Mouse (Mus musculus) heart, embryonic 14.5 days (tissue): ENCODE data around the gene Zbtb22. TPM values are rescaled to one million over a fixed set of nuclear protein-coding genes. Genes with fewer than 3 reads are reported as not detected.
"Not testable (repeated sequence)": the region's sequence is repeated elsewhere in the genome, so short reads cannot be mapped to it uniquely, and the experiment has no call there.

Source experiments
- ATAC-seq: fragments of 200-750 bp; cut with Nextera tagmentation; 2 replicates; pipeline ENCODE4 v1.8.0; 2017; ENCODE audit warnings: low read depth, moderate TSS enrichment; ENCODE audit not compliant: insufficient number of reproducible peaks, insufficient read depth, low FRiP score
- H3K27ac ChIP-seq, 2 experiments: fragments of 200-500 bp in 1 of 2; fragments of 300-500 bp in 1 of 2; sonication (generic) in 1 of 2; replicated peaks in 1 of 2; 2 replicates each; pipeline ENCODE4 v1.5.1; 2012 to 2014; ENCODE audit warnings: low read depth in 2 of 2, low read length in 2 of 2, control low read depth in 1 of 2, mild to moderate bottlenecking in 1 of 2, mixed read lengths in 1 of 2; ENCODE audit not compliant: control insufficient read depth in 1 of 2, insufficient read depth in 1 of 2
- H3K27me3 ChIP-seq: fragments of 300-500 bp; sonication (generic); 2 replicates; pipeline ENCODE4 v1.6.1; 2014; ENCODE audit warnings: mild to moderate bottlenecking, low read length, control low read depth; ENCODE audit not compliant: control insufficient read depth, insufficient read depth
- H3K36me3 ChIP-seq: fragments of 300-500 bp; sonication (generic); 2 replicates; pipeline ENCODE4 v1.6.1; 2014; ENCODE audit warnings: mild to moderate bottlenecking, control low read depth, low read length, mixed read lengths; ENCODE audit not compliant: control insufficient read depth, insufficient read depth
- H3K4me1 ChIP-seq, 2 experiments: fragments of 200-500 bp in 1 of 2; fragments of 300-500 bp in 1 of 2; sonication (generic) in 1 of 2; 2 replicates each; pipeline ENCODE4 v1.6.1; 2012 to 2014; ENCODE audit warnings: low read length in 2 of 2, control low read depth in 1 of 2, mixed read lengths in 1 of 2; ENCODE audit not compliant: control insufficient read depth in 2 of 2, insufficient read depth in 2 of 2
- H3K4me2 ChIP-seq: fragments of 300-500 bp; sonication (generic); 2 replicates; pipeline ENCODE4 v1.6.1; 2014; ENCODE audit warnings: mild to moderate bottlenecking, low read length
- H3K4me3 ChIP-seq, 2 experiments: fragments of 200-500 bp in 1 of 2; fragments of 300-500 bp in 1 of 2; sonication (generic) in 1 of 2; 2 replicates each; pipeline ENCODE4 v1.5.1; 2012 to 2014; ENCODE audit warnings: low read length in 2 of 2, mild to moderate bottlenecking in 2 of 2, control low read depth in 1 of 2, low read depth in 1 of 2, moderate library complexity in 1 of 2; ENCODE audit not compliant: control insufficient read depth in 1 of 2, insufficient read depth in 1 of 2
- H3K9ac ChIP-seq: fragments of 300-500 bp; sonication (generic); 2 replicates; pipeline ENCODE4 v1.6.1; 2014; ENCODE audit warnings: mild to moderate bottlenecking, low read length
- H3K9me3 ChIP-seq: fragments of 300-500 bp; sonication (generic); 2 replicates; pipeline ENCODE4 v1.6.1; 2016; ENCODE audit warnings: low read length, control low read depth; ENCODE audit not compliant: control insufficient read depth
- WGBS: fragments of 180-500 bp; shearing (Covaris S2); extraction: QIAGEN DNeasy Blood & Tissue Kit; methylation state at CpG from one replicate; pipeline ENCODE4 v1.1.7; 2014; 5-methylcytosine and 5-hydroxymethylcytosine counted together
- polyA plus RNA-seq: library from polyadenylated mRNA; unstranded; fragments of >200 nt; fragmentation: Nextera tagmentation; extraction: Ambion mirVana; gene quantifications from 2 replicates; pipeline ENCODE4 v1.2.1, GENCODE M21; 2014

Gene Zbtb22
- polyA plus RNA-seq, 1 experiment from 2014 or later = 8.9 TPM

DNA sequence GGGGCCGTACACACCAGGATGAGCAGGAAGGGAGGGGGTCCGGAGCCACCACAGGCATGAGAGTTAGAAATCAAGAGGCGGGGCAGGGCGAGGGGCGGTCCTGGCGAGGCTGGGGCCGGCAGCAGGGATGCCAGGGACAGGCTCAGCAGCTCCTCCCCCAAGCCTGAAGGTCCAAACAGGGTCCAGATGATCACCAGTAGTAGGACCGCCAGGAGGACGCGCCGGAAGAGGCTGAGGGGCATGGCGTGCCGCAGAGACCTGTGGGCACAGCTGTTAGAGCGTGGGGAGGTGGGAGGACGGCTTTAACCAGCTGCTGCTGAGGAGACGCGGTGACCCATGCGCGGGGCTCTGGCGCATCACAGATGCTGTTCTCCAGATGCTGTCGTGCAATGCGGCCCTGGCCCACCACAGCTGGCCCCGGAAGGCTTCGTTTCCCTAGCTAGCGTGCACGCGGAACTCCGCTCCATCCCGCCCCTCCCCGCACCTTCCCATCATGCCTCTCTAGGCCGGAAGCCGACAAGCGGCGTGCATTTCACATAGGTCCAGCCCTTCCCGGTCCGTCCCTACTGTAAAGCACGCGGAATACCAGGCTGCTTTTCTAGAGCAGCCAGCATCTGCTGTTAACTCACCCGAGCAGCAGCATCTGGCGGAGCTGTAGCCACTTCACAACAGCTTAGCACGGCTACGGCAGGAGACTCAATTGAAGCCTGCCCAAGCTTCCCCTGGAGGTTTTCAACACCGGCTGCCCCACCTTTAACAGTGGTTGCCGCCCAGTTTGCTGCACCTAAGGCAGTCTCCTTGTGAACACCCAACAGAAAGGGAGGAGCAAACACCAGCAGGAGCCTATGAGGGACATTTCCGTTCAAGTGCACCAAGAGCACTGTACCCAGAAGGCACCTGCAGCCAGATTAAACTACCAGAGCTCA, 35.6 kb downstream of the Zbtb22 start, which contains the start of gene B3galt4:
B3galt4 (minus strand) TSS at position 468 of the 926 bp plus-strand sequence.
- Histone ChIP-seq H3K4me2 (peak within 1 kb of the TSS; percentile 97), H3K4me3 (peak within 1 kb of the TSS; percentile 56 to 68), H3K27me3 (no peaks in the 10 kb centered on the region), H3K36me3 (peaks cover 58% of the 10 kb centered on the region), H3K27ac (peak within 1 kb of the TSS; percentile 85 to 87), H3K4me1 (peaks cover 21 to 45% of the 10 kb centered on the region in 2 experiments), H3K9me3 (no peaks in the 10 kb centered on the region), H3K9ac (peak within 1 kb of the TSS; percentile 78)
- peak; percentile 45 for ATAC-seq
- WGBS = under 1% methylated on average over 45 of the region's 45 CpGs

DNA sequence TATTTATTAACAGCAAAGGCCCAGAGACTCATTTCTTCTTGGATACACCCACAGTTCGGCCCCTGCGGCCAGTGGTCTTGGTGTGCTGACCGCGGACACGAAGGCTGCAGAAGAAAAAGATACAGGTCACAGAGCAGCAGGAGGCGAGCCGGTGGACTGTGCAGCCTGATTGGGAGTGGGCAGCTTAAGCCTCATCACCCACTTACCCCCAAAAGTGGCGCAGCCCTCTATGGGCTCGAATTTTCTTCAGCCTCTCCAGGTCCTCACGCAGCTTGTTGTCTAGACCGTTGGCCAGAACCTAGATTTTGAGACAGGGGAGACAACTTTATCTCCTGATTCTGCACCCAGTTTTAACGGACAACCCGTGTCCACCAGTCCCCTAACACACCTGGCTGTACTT, 36.3 kb downstream of the Zbtb22 start:
- not testable (repeated sequence) for H3K27ac ChIP-seq, ATAC-seq, H3K9me3 ChIP-seq, H3K27me3 ChIP-seq
- Histone ChIP-seq H3K4me3 (peak overlapping the region in 1 of 2 experiments; percentile 56; a peak in 1 of 4 replicates), H3K36me3 (peaks cover 57% of the 10 kb centered on the region), H3K4me2 (peak overlapping the region; percentile 97), H3K4me1 (peaks cover 21 to 50% of the 10 kb centered on the region in 2 experiments), H3K9ac (peak overlapping the region; percentile 78)
- 74% methylated on average over 13 of the region's 13 CpGs for WGBS

DNA sequence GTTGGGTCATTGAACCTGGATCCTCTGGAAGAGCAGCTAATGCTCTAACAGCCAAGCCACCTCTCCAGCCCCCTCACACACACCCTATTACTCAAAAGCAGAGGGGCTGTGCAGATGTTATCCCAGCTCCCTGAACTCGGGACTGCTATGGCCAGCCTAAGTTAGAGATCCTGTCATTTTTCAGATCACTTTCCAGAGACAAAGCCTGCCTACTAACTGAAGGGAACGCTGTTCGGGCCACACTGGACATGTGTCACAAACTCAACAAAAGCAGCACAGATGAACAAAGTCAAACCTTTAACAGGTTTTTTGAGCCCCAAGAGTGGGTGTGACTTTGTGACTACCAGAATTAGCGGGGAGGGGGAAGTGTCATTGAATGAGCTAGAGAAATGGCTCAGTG, 37.2 kb downstream of the Zbtb22 start:
- Histone ChIP-seq H3K4me1 (peaks cover 21 to 50% of the 10 kb centered on the region in 2 experiments), H3K4me2 (no peak overlapping the region), H3K27ac (no peak overlapping the region), H3K27me3 (no peaks in the 10 kb centered on the region), H3K9me3 (no peaks in the 10 kb centered on the region), H3K9ac (peak overlapping the region; percentile 99), H3K4me3 (no peak overlapping the region), H3K36me3 (peaks cover 55% of the 10 kb centered on the region)
- WGBS = 82% methylated on average over 4 of the region's 4 CpGs
- ATAC-seq = no peak

DNA sequence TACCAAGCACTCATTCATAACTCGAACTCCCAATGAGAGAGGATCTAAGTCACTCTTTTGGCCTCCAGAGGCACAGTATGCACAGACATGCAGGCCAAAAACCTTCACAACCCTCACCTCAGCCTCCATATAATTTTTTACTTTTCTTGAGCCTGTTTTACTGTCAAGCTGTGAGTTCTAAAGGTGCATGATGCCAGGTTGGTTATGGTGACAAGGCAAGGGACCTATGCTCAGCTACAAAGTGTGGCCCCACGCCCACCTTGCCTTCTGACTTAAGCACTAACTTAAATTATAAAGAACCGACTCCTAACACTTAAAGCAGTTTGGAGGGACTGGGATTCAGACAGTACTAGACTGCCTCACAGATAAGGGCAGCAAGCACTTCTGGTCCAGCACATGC, 37.6 kb downstream of the Zbtb22 start:
- H3K36me3 ChIP-seq = peaks cover 55% of the 10 kb centered on the region
- H3K4me1 ChIP-seq = peaks cover 21 to 50% of the 10 kb centered on the region in 2 experiments
- no peak overlapping the region for H3K27ac ChIP-seq
- H3K4me3 ChIP-seq = no peak overlapping the region
- no peak for ATAC-seq
- 87% methylated on average over 3 of the region's 3 CpGs for WGBS
- 0 out of 2 replicates have a peak overlapping the region, but pooled peaks have one; percentile 80 for H3K4me2 ChIP-seq
- H3K27me3 ChIP-seq = no peaks in the 10 kb centered on the region
- H3K9me3 ChIP-seq = no peaks in the 10 kb centered on the region
- H3K9ac ChIP-seq = peak overlapping the region; percentile 99

DNA sequence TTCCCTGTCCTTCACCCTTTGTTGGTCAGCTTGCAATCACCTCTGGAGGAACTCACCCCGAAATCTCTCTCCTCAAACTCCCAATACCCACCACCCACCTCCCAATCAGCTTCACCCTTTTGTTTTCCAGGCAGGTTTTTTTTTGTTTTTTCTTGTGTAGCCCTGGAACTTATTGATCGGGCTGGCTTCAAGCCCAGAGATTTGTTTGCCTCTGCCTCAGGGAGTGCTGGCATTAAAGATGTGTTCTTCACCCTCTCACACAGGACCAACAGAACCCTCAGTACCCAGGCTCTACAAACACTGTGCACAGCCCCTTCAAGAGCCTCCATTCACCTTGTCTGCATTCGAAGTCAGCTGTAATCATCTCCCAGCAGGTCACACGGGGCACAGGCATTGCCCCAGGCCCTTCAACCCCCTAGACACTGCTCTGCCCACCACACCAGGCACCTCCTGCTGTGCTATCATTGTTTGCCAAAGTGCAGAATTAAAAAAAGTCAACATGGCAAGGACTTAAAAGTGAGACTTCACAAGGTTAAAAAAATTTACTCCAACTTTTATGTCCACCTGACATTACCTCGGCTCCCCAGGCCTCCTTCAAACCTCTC, 38.4 kb downstream of the Zbtb22 start:
- 45% methylated on average over 5 of the region's 5 CpGs for WGBS
- peak overlapping the region; percentile 61 to 90 for H3K4me3 ChIP-seq
- ATAC-seq = no peak
- peaks cover 58% of the 10 kb centered on the region for H3K36me3 ChIP-seq
- H3K9ac ChIP-seq = peak overlapping the region; percentile 99
- no peaks in the 10 kb centered on the region for H3K9me3 ChIP-seq
- 0 out of 4 replicates have a peak overlapping the region, but pooled peaks of 1 of the 2 experiments have one; percentile 89 for H3K27ac ChIP-seq
- no peaks in the 10 kb centered on the region for H3K27me3 ChIP-seq
- peak overlapping the region; percentile 80 for H3K4me2 ChIP-seq
- H3K4me1 ChIP-seq = peaks cover 21 to 50% of the 10 kb centered on the region in 2 experiments

DNA sequence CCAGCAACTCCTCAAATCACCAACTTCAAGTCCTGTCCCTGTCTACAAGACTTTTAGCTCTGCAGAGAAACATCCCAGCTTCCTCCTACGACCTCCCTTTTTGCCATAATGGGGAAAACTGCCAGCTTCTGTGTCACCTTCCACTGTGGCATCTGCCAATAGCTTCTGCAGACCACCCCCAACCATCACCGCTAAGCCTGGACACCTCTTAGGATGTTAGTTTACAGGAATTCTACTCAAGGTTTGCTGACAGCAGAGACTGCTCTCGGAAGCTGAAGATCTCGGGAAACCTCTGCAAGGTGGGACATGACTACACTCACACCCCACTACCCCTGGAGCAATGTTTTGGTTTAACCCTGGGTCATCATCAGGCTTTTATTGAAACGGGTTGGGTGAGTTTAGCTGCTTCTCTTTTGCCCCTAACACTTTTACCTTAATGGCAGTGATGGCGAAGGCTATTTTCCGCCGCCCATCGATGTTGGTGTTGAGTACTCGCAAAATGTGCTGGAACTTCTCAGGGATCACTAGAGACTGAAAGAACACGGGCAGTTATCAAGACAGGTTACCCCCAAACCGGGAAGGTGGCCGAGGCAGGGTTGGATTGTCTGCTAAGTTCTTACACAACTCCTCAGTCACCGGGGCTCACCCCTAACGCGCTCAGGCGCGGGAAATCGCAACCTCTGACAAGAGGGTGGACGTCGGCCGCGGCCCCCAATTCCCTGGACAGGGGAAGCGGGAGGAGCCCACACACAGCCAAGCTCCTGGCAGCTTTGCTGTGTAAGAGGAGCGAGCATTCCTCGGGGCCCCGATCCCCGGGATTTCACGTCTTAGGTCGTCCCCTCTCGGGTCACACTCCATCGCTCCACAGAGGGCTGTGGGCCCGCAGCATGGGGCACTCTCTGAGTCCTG, 39.2 kb downstream of the Zbtb22 start:
- Histone ChIP-seq H3K4me1 (peaks cover 19 to 50% of the 10 kb centered on the region in 2 experiments), H3K27me3 (no peaks in the 10 kb centered on the region), H3K27ac (peak overlapping the region; percentile 81 to 89), H3K4me3 (peak overlapping the region; percentile 61 to 90), H3K9me3 (no peaks in the 10 kb centered on the region), H3K36me3 (peaks cover 58% of the 10 kb centered on the region), H3K4me2 (peak overlapping the region; percentile 80), H3K9ac (peak overlapping the region; percentile 99)
- ATAC-seq = peak; percentile 12; the same call in 1 of the 2 replicates
- under 1% methylated on average over 33 of the region's 33 CpGs for WGBS
